Mouse (Mus musculus) myocyte (in vitro differentiated cells): ENCODE data around the gene Gm38392. TPM values are rescaled to one million over a fixed set of nuclear protein-coding genes. Genes with fewer than 3 reads are reported as not detected.

ENCODE experiments used
- H3K27me3 ChIP-seq: one replicate; pipeline ENCODE4 v1.6.1; 2011; ENCODE audit not compliant: control insufficient read depth, insufficient read depth, insufficient read length
- H3K36me3 ChIP-seq: one replicate; pipeline ENCODE4 v1.6.1; 2011; ENCODE audit not compliant: control insufficient read depth, insufficient read depth
- H3K4me2 ChIP-seq: one replicate; pipeline ENCODE4 v1.6.1; 2011; ENCODE audit warnings: low read depth, control low read depth
- H3K4me3 ChIP-seq: one replicate; pipeline ENCODE4 v1.5.1; 2011; ENCODE audit warnings: mild to moderate bottlenecking, control low read depth, moderate library complexity
- H3K79me2 ChIP-seq: one replicate; pipeline ENCODE4 v1.6.1; 2011; ENCODE audit not compliant: control insufficient read depth, insufficient read depth
- H3ac ChIP-seq: one replicate; pipeline ENCODE4 v1.6.1; 2011; ENCODE audit not compliant: control insufficient read depth, insufficient read length
- CEBPB ChIP-seq: IDR thresholded peaks from 2 replicates; pipeline ENCODE4 v1.6.1; 2011; ENCODE audit warnings: mild to moderate bottlenecking, moderate library complexity; ENCODE audit not compliant: poor library complexity, insufficient read depth, severe bottlenecking
- E2F4 ChIP-seq: IDR thresholded peaks from one replicate; pipeline ENCODE4 v1.6.1; 2011; ENCODE audit warnings: mild to moderate bottlenecking, control low read depth, moderate library complexity; ENCODE audit not compliant: insufficient read depth
- MAX ChIP-seq: IDR thresholded peaks from one replicate; pipeline ENCODE4 v1.6.1; 2011; ENCODE audit warnings: low read depth, mild to moderate bottlenecking, control low read depth
- MYOD1 ChIP-seq, 3 experiments: IDR thresholded peaks; one replicate each; pipeline ENCODE4 v1.6.1; 2011; ENCODE audit warnings: control low read depth in 2 of 3, low read depth in 2 of 3, mild to moderate bottlenecking in 2 of 3, moderate library complexity in 1 of 3; ENCODE audit not compliant: insufficient read length in 2 of 3, control insufficient read depth in 1 of 3
- MYOG ChIP-seq, 3 experiments: IDR thresholded peaks; one replicate each; pipeline ENCODE4 v1.6.1; 2011; ENCODE audit warnings: control low read depth in 2 of 3, low read depth in 2 of 3, mild to moderate bottlenecking in 2 of 3; ENCODE audit not compliant: insufficient read length in 2 of 3, control insufficient read depth in 1 of 3, insufficient read depth in 1 of 3
- POLR2A ChIP-seq: IDR thresholded peaks from one replicate; pipeline ENCODE4 v1.6.1; 2011; ENCODE audit warnings: low read depth, mild to moderate bottlenecking, control low read depth, moderate library complexity; ENCODE audit not compliant: insufficient read length
- POLR2AphosphoS2 ChIP-seq: IDR thresholded peaks from one replicate; pipeline ENCODE4 v1.6.1; 2011; ENCODE audit warnings: low read depth, control low read depth; ENCODE audit not compliant: insufficient read length
- REST ChIP-seq: IDR thresholded peaks from one replicate; pipeline ENCODE4 v1.6.1; 2011; ENCODE audit warnings: mild to moderate bottlenecking, control low read depth, moderate library complexity; ENCODE audit not compliant: insufficient read depth, insufficient read length
- SRF ChIP-seq: IDR thresholded peaks from one replicate; pipeline ENCODE4 v1.6.1; 2011; ENCODE audit warnings: low read depth; ENCODE audit not compliant: control insufficient read depth, insufficient read length
- TCF12 ChIP-seq: IDR thresholded peaks from one replicate; pipeline ENCODE4 v1.6.1; 2011; ENCODE audit warnings: mild to moderate bottlenecking, control low read depth; ENCODE audit not compliant: poor library complexity, insufficient read depth, severe bottlenecking
- TCF3 ChIP-seq: IDR thresholded peaks from one replicate; pipeline ENCODE4 v1.6.1; 2011; ENCODE audit warnings: low read depth, control low read depth; ENCODE audit not compliant: insufficient read length
- USF1 ChIP-seq: IDR thresholded peaks from one replicate; pipeline ENCODE4 v1.6.1; 2011; ENCODE audit warnings: low read depth, mild to moderate bottlenecking, control low read depth, moderate library complexity
- polyA plus RNA-seq: library from polyadenylated mRNA; unstranded; fragments of >200 nt; fragmentation: generic; extraction: Trizol; gene quantifications from one replicate; pipeline ENCODE4 v1.2.1, GENCODE M21; 2012; ENCODE audit warnings: missing spikeins

Gene Gm38392
- polyA plus RNA-seq, 1 experiment: 0.06 TPM

DNA sequence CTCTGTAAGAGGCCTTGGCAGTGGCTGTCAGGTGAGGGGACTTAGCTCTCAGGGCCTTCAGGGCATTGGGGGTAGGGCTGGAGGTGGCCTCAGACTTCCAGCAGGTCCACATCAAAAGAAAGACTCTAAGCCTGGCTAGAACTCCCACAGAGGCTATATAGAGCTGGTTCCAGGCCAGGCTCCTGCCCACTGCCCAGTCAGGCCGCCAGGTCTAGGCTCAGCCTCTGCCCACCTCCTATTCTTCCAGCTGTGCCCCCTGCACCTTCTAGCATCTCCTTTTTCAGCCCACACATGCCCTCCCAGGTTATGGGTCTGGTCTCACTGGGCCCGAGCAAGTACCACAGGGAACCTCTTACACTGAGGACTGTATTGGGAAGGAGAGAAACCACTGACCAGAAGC lies 62.1 kb downstream of the Gm38392 start:
- H3K79me2 ChIP-seq: no peaks in the 10 kb centered on the region
- H3ac ChIP-seq: no peak overlapping the region
- H3K4me3 ChIP-seq: no peak overlapping the region
- no peak overlapping the region for H3K4me2 ChIP-seq
- H3K27me3 ChIP-seq: peaks cover 40% of the 10 kb centered on the region
- TF ChIP-seq POLR2AphosphoS2: no peak
- TF ChIP-seq USF1: no peak
- TF ChIP-seq REST: no peak
- no peak for TF ChIP-seq MYOG (IDR thresholded peaks at IDR 0.05; ENCODE audit: control insufficient read depth in 1 of 3, insufficient read depth in 1 of 3, insufficient read length in 2 of 3, low read depth in 2 of 3)
- no peak for TF ChIP-seq TCF3
- TF ChIP-seq SRF: no peak
- no peak for TF ChIP-seq MYOD1 (IDR thresholded peaks at IDR 0.05; ENCODE audit: control insufficient read depth in 1 of 3, insufficient read length in 2 of 3, low read depth in 2 of 3)
- TF ChIP-seq E2F4: no peak
- TF ChIP-seq POLR2A: no peak
- TF ChIP-seq CEBPB: no peak
- no peaks in the 10 kb centered on the region for H3K36me3 ChIP-seq

DNA sequence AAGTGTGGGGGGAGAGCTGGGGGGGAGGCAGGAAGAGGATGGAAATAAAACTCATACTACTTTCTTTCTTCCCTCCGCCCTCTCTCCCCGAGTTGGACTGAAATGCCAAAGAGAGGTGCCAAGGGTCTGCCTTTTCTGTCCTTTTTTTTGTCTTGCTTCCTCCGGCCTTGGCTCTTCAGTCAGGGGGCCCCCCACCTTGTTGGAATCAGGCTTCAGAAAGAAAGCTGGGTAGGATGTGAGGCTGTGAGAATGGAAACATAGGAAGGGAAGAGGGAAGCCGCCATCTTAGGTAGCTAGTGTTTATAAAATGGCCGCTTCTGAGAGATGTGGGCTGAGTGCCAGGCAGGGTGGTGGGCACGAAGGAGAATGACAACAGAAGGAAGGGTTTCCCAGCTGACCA lies 64.6 kb downstream of the Gm38392 start:
- TF ChIP-seq SRF: no peak
- no peak for TF ChIP-seq MYOD1 (IDR thresholded peaks at IDR 0.05; ENCODE audit: control insufficient read depth in 1 of 3, insufficient read length in 2 of 3, low read depth in 2 of 3)
- TF ChIP-seq POLR2AphosphoS2: no peak
- TF ChIP-seq POLR2A: no peak
- no peak for TF ChIP-seq TCF3
- no peak for TF ChIP-seq CEBPB
- peaks cover 29% of the 10 kb centered on the region for H3K27me3 ChIP-seq

DNA sequence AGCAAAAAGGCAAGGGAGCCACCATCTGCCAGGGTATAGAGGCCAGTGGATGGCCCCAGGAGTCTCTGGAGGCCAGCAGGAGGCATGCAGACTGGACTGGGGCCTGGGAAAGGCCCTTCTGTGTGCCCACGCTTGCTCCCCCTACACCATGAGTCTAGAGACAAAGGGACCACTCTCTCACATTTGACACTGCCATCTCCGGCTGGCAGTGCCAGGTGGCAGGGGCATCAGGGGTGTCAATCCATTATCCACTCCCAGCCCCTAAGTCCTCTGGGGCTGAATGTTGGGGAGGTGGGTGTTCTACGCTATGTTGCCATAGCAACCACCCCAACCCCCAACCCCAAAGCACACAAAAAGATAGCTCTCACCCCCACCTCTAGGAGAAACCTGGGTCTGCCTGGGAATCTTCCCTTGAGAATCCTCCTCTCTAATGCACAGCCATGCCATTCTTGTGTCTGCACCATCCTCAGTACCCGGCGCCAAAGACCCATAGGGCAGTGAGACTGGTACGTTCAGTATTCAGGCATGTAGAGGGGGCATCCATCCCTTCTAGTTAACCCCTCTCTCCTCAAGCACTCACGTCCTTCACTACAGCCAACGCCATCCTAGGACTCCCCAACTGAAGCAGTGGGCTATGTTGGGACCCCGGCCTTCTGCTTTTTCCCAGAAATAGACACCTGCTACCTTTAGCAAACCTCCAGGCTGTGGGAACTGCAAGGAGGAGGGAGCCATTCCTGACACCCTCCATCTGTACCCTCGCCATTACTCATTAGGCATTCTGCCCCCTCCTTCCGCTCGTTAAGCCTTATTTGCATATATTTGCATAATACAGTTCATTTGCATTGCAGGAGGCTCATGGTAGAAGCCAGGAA lies 65.3 kb downstream of the Gm38392 start:
- no peak for TF ChIP-seq CEBPB
- no peak for TF ChIP-seq POLR2AphosphoS2
- no peak for TF ChIP-seq TCF12
- TF ChIP-seq USF1: no peak
- TF ChIP-seq MYOG (IDR thresholded peaks at IDR 0.05; ENCODE audit: control insufficient read depth in 1 of 3, insufficient read depth in 1 of 3, insufficient read length in 2 of 3, low read depth in 2 of 3): no peak
- no peak for TF ChIP-seq SRF
- TF ChIP-seq REST: no peak
- no peak for TF ChIP-seq MYOD1 (IDR thresholded peaks at IDR 0.05; ENCODE audit: control insufficient read depth in 1 of 3, insufficient read length in 2 of 3, low read depth in 2 of 3)
- TF ChIP-seq POLR2A: no peak
- TF ChIP-seq MAX: no peak
- no peak for TF ChIP-seq TCF3
- no peak for TF ChIP-seq E2F4
- H3K4me3 ChIP-seq: no peak overlapping the region
- no peak overlapping the region for H3K4me2 ChIP-seq
- H3K36me3 ChIP-seq: no peaks in the 10 kb centered on the region
- H3ac ChIP-seq: no peak overlapping the region
- H3K27me3 ChIP-seq: peaks cover 27% of the 10 kb centered on the region
- H3K79me2 ChIP-seq: no peaks in the 10 kb centered on the region

More for the DNA sequence above, 64.6 kb downstream of the Gm38392 start:
- H3K4me3 ChIP-seq: no peak overlapping the region
- no peak overlapping the region for H3K4me2 ChIP-seq
- H3ac ChIP-seq: no peak overlapping the region
- H3K36me3 ChIP-seq: no peaks in the 10 kb centered on the region
- H3K79me2 ChIP-seq: no peaks in the 10 kb centered on the region

DNA sequence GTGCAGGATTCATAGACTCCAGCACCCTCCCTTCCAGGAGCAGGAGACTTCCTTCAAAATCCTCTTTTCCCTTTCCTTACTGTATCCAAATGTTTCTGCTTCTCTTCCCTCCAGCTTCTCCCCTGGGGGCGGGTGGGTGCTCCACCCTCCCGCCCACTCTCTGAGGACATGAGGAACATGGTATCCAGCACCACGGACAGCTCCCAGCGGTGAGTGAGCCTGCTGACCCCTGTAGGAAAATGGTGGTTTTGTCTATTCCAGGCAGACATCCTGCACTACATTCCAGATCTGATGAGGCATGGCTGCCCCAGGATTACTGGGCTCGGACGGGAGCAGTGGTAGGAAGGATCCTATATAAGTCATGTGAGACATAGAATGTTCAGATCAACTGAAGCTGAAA lies 66.2 kb downstream of the Gm38392 start:
- TF ChIP-seq REST: peak; percentile 98
- peak; percentile 27 for TF ChIP-seq MAX
- no peak for TF ChIP-seq TCF3
- no peak for TF ChIP-seq CEBPB
- Histone ChIP-seq H3K27me3 (peaks cover 25% of the 10 kb centered on the region), H3K4me3 (no peak overlapping the region), H3K79me2 (no peaks in the 10 kb centered on the region), H3K4me2 (no peak overlapping the region), H3ac (no peak overlapping the region), H3K36me3 (no peaks in the 10 kb centered on the region)

DNA sequence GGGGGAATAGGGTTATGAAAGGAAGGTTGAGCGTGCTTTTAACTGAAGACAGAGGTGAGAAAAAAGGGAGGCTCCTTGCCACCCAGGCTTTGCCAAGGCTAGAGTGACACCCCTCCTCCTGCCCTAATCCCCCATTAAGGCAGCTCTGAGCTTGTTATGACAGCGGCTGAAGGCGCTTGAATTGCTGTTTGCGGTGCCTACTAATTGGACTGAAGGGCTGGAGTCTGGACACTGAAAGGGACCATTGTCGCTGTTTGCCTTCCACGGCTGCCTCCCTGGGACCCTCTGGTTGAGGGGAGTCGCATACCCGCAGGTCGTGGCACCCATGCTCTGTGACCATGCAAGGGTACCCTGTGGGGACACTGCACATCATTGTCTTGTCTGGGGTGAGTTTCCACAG lies 67.1 kb downstream of the Gm38392 start:
- H3K36me3 ChIP-seq: no peaks in the 10 kb centered on the region
- no peak overlapping the region for H3K4me2 ChIP-seq
- H3K4me3 ChIP-seq: no peak overlapping the region
- no peak for TF ChIP-seq POLR2AphosphoS2
- TF ChIP-seq TCF12: no peak
- TF ChIP-seq POLR2A: no peak
- H3K27me3 ChIP-seq: peaks cover 26% of the 10 kb centered on the region
- H3ac ChIP-seq: no peak overlapping the region
- no peaks in the 10 kb centered on the region for H3K79me2 ChIP-seq
